Mouse (Mus musculus): ENCODE results near the gene Apon. TPM values are rescaled to one million over a fixed set of nuclear protein-coding genes. Genes with fewer than 3 reads are reported as not detected.

Gene Apon
- polyA plus RNA-seq, 1 experiment from 2014 or later: 0.20 TPM

- WGBS: 77% methylated on average over 5 of the region's 5 CpGs
- H3K36me3 ChIP-seq: no peaks in the 10 kb centered on the region
- no peaks in the 10 kb centered on the region for H3K9me3 ChIP-seq (replicated peaks)
Observed at GRCm38 (mm10) chr10:128214981-128215380, 38.9 kb upstream of the Apon start.

GRCm38 (mm10) chr10:128218387-128219117, 35.3 kb upstream of the Apon start:
- 90% methylated on average over 18 of the region's 18 CpGs for WGBS
- H3K36me3 ChIP-seq: no peaks in the 10 kb centered on the region
- ATAC-seq (ENCODE audit: insufficient number of reproducible peaks, low FRiP score): no peak
- H3K4me2 ChIP-seq: no peak overlapping the region
- no peaks in the 10 kb centered on the region for H3K4me1 ChIP-seq (replicated peaks)
- no peak overlapping the region for H3K27ac ChIP-seq (ENCODE audit: poor library complexity, severe bottlenecking)
- H3K9me3 ChIP-seq (replicated peaks): no peaks in the 10 kb centered on the region
- H3K4me3 ChIP-seq: no peak overlapping the region
- no peak overlapping the region for H3K9ac ChIP-seq
- H3K27me3 ChIP-seq (replicated peaks): peaks cover 11% of the 10 kb centered on the region; the same call in 1 of the 2 replicates

More at GRCm38 (mm10) chr10:128214981-128215380, 38.9 kb upstream of the Apon start:
- Histone ChIP-seq H3K4me3 (no peak overlapping the region), H3K27me3 (replicated peaks) (peaks cover 11% of the 10 kb centered on the region; the same call in 1 of the 2 replicates), H3K9ac (no peak overlapping the region), H3K27ac (ENCODE audit: poor library complexity, severe bottlenecking) (no peak overlapping the region), H3K4me1 (replicated peaks) (peaks cover 12% of the 10 kb centered on the region), H3K4me2 (no peak overlapping the region)
- ATAC-seq (ENCODE audit: insufficient number of reproducible peaks, low FRiP score): no peak

- no peak overlapping the region for H3K9ac ChIP-seq
- no peak overlapping the region for H3K4me3 ChIP-seq
- H3K27ac ChIP-seq (ENCODE audit: poor library complexity, severe bottlenecking): no peak overlapping the region
- no peak for ATAC-seq (ENCODE audit: insufficient number of reproducible peaks, low FRiP score)
- no peak overlapping the region for H3K4me2 ChIP-seq
- H3K4me1 ChIP-seq (replicated peaks): peaks cover 5% of the 10 kb centered on the region; the same call in 1 of the 2 replicates
- H3K9me3 ChIP-seq (replicated peaks): no peaks in the 10 kb centered on the region
- no peaks in the 10 kb centered on the region; the same call in 1 of the 2 replicates for H3K27me3 ChIP-seq (replicated peaks)
- no peaks in the 10 kb centered on the region for H3K36me3 ChIP-seq
- 58% methylated on average over 16 of the region's 16 CpGs for WGBS
Observed at GRCm38 (mm10) chr10:128221533-128222286, 32.2 kb upstream of the Apon start.

GRCm38 (mm10) chr10:128225064-128225463, 28.8 kb upstream of the Apon start:
- no peak for ATAC-seq (ENCODE audit: insufficient number of reproducible peaks, low FRiP score)
- H3K27me3 ChIP-seq (replicated peaks): no peaks in the 10 kb centered on the region; the same call in 1 of the 2 replicates
- H3K4me3 ChIP-seq: no peak overlapping the region
- H3K4me2 ChIP-seq: no peak overlapping the region
- 34% methylated on average over 5 of the region's 5 CpGs for WGBS
- no peaks in the 10 kb centered on the region for H3K36me3 ChIP-seq
- H3K4me1 ChIP-seq (replicated peaks): peaks cover 5% of the 10 kb centered on the region; the same call in 1 of the 2 replicates
- H3K9me3 ChIP-seq (replicated peaks): no peaks in the 10 kb centered on the region
- no peak overlapping the region for H3K9ac ChIP-seq
- no peak overlapping the region for H3K27ac ChIP-seq (ENCODE audit: poor library complexity, severe bottlenecking)

- no peak within 1 kb of the TSS for H3K27ac ChIP-seq (ENCODE audit: poor library complexity, severe bottlenecking)
- H3K4me2 ChIP-seq: no peak within 1 kb of the TSS
- H3K9me3 ChIP-seq (replicated peaks): no peaks in the 10 kb centered on the region
- WGBS: 55% methylated on average over 4 of the region's 4 CpGs
- H3K9ac ChIP-seq: 0 out of 2 replicates have a peak within 1 kb of the TSS, but pooled peaks have one; percentile 34
- no peak for ATAC-seq (ENCODE audit: insufficient number of reproducible peaks, low FRiP score)
- H3K4me3 ChIP-seq: no peak within 1 kb of the TSS
- H3K4me1 ChIP-seq (replicated peaks): peaks cover 5% of the 10 kb centered on the region; the same call in 1 of the 2 replicates
- H3K36me3 ChIP-seq: no peaks in the 10 kb centered on the region
- H3K27me3 ChIP-seq (replicated peaks): no peaks in the 10 kb centered on the region; the same call in 1 of the 2 replicates
Observed at GRCm38 (mm10) chr10:128225538-128225937, 28.4 kb upstream of the Apon start, which contains the start of gene Mip. Gene Mip (plus strand): TSS chr10:128225838.

- Histone ChIP-seq H3K4me1 (replicated peaks) (peaks cover 11% of the 10 kb centered on the region), H3K27ac (ENCODE audit: poor library complexity, severe bottlenecking) (no peak overlapping the region), H3K4me2 (no peak overlapping the region), H3K27me3 (replicated peaks) (no peaks in the 10 kb centered on the region; the same call in 1 of the 2 replicates), H3K4me3 (no peak overlapping the region), H3K9ac (no peak overlapping the region), H3K9me3 (replicated peaks) (no peaks in the 10 kb centered on the region), H3K36me3 (no peaks in the 10 kb centered on the region)
- 75% methylated on average over 9 of the region's 9 CpGs for WGBS
- ATAC-seq (ENCODE audit: insufficient number of reproducible peaks, low FRiP score): no peak
Observed at GRCm38 (mm10) chr10:128227592-128227991, 26.3 kb upstream of the Apon start.

DNA sequence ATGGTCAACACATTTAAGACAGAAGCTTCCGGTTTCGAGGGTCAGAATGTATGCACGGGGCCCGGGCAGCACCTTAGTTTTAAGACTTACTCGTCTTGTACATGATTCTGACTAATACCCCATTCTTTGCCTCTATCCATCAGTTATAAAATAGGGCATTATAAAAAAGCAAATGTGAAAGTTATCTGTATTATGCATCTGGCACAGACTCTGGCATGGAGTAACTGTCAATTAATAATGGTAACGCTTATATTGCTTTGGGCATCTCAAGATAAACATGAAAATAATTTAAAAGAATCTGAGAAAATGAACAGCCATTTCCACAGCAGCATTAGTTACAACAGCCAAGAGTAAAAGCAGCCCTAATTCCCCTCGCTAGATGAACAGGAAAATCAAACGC, 25.9 kb upstream of the Apon start:
- H3K4me2 ChIP-seq: no peak overlapping the region
- no peak overlapping the region for H3K4me3 ChIP-seq
- H3K9ac ChIP-seq: no peak overlapping the region
- H3K9me3 ChIP-seq (replicated peaks): no peaks in the 10 kb centered on the region
- no peak overlapping the region for H3K27ac ChIP-seq (ENCODE audit: poor library complexity, severe bottlenecking)
- no peaks in the 10 kb centered on the region for H3K36me3 ChIP-seq
- peaks cover 14% of the 10 kb centered on the region for H3K4me1 ChIP-seq (replicated peaks)
- no peak for ATAC-seq (ENCODE audit: insufficient number of reproducible peaks, low FRiP score)
- no peaks in the 10 kb centered on the region; the same call in 1 of the 2 replicates for H3K27me3 ChIP-seq (replicated peaks)
- 90% methylated on average over 8 of the region's 8 CpGs for WGBS

DNA sequence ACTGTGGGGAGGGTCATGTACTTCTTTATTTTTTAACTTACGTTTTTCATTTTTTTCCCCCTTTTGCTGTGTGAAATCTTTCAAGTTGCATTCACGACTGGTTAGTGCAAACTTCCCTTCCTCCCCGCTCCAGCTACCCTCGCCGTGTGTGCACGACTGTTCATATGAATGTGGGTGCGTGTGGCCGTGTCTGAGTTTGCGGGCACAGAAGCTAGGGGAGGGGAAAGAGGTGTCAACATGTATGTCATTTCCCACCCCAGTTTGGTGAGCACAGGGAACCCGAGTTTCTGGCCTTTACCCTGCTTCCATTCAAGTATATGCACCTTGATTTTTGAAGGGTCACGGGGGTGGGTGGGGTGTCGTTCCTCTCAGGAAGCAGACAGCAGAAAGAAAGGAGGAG, 23.3 kb upstream of the Apon start:
- Histone ChIP-seq H3K27me3 (replicated peaks) (no peaks in the 10 kb centered on the region; the same call in 1 of the 2 replicates), H3K4me2 (peak overlapping the region; percentile 80; the same call in 1 of the 2 replicates), H3K4me1 (replicated peaks) (peaks cover 12% of the 10 kb centered on the region), H3K36me3 (no peaks in the 10 kb centered on the region), H3K9me3 (replicated peaks) (no peaks in the 10 kb centered on the region), H3K9ac (peak overlapping the region; percentile 55; the same call in 1 of the 2 replicates), H3K27ac (ENCODE audit: poor library complexity, severe bottlenecking) (no peak overlapping the region), H3K4me3 (no peak overlapping the region)
- no peak for ATAC-seq (ENCODE audit: insufficient number of reproducible peaks, low FRiP score)
- 80% methylated on average over 12 of the region's 12 CpGs for WGBS

GRCm38 (mm10) chr10:128231146-128231545, 22.8 kb upstream of the Apon start:
- Histone ChIP-seq H3K36me3 (no peaks in the 10 kb centered on the region), H3K27me3 (replicated peaks) (no peaks in the 10 kb centered on the region; the same call in 1 of the 2 replicates), H3K4me2 (peak overlapping the region; percentile 80), H3K9ac (peak overlapping the region; percentile 55), H3K9me3 (replicated peaks) (no peaks in the 10 kb centered on the region), H3K4me1 (replicated peaks) (peaks cover 12% of the 10 kb centered on the region), H3K27ac (ENCODE audit: poor library complexity, severe bottlenecking) (peak overlapping the region; percentile 90; the same call in 1 of the 2 replicates), H3K4me3 (peak overlapping the region; percentile 82)
- ATAC-seq (ENCODE audit: insufficient number of reproducible peaks, low FRiP score): no peak
- WGBS: 22% methylated on average over 5 of the region's 5 CpGs

DNA sequence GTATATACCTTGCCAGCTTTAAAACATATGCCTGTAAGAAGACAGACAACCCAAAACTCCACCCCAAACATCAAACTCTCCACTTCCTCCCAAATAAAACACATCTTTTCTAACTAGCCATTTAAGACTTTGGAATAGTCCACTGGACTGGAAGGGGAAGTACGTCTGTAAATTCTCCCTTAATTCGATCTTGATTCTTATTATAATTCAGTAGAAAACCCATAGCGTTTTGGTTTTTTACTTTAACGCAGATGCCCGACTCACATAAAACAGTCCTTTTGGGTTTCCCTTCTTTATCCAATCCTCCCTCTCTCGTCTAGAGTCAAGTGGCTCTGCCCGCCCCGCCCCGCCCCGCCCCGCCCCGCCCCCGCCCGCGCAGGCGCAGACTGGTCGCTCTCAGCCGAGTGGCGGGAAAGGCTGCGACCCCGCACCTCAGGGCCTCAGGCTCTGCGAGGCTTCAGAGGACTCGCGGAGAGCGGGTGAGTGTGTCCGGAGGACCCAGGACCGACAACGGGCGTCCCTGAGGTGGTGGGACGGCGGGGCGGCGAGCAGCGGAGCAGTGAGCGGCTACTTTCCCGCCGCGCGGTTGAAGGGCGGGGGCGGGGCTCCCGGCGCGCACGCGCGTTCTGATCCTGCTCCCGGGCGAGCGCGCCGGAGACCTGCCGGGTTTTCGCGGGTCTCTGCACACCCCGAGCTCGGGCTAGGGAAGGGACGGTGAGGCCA, 22.0 kb upstream of the Apon start, which contains the start of gene Timeless:
Timeless (plus strand) TSS at position 369 of the 723 bp plus-strand sequence.
- Histone ChIP-seq H3K27ac (ENCODE audit: poor library complexity, severe bottlenecking) (peak within 1 kb of the TSS; percentile 90), H3K27me3 (replicated peaks) (no peaks in the 10 kb centered on the region), H3K9me3 (replicated peaks) (no peaks in the 10 kb centered on the region), H3K4me2 (peak within 1 kb of the TSS; percentile 80), H3K9ac (peak within 1 kb of the TSS; percentile 93), H3K4me1 (replicated peaks) (peaks cover 12% of the 10 kb centered on the region), H3K4me3 (peak within 1 kb of the TSS; percentile 82), H3K36me3 (no peaks in the 10 kb centered on the region)
- peak; percentile 92 for ATAC-seq (ENCODE audit: insufficient number of reproducible peaks, low FRiP score)
- WGBS: under 1% methylated on average over 58 of the region's 58 CpGs
